Mouse (Mus musculus) midbrain, postnatal 0 days (tissue): Measurements from ENCODE around the gene Ap3s2. TPM values are rescaled to one million over a fixed set of nuclear protein-coding genes. Genes with fewer than 3 reads are reported as not detected.

ENCODE experiments used
- ATAC-seq: fragments of 200-750 bp; cut with Nextera tagmentation; 2 replicates; pipeline ENCODE4 v1.8.0; 2017; ENCODE audit warnings: moderate number of reproducible peaks, mild to moderate bottlenecking, moderate TSS enrichment, moderate library complexity; ENCODE audit not compliant: low FRiP score
- DNase-seq: peaks from one replicate; pipeline ENCODE4 v3.0.0-alpha.2; 2015; ENCODE audit warnings: low spot score
- H3K27ac ChIP-seq: fragments of 300-500 bp; sonication (generic); 2 replicates; pipeline ENCODE4 v1.5.1; 2014; ENCODE audit warnings: low read depth, mild to moderate bottlenecking, low read length, mixed read lengths
- H3K27me3 ChIP-seq: fragments of 300-500 bp; sonication (generic); 2 replicates; pipeline ENCODE4 v1.6.1; 2014; ENCODE audit warnings: low read length, control low read depth, mixed read lengths; ENCODE audit not compliant: insufficient read depth
- H3K36me3 ChIP-seq: fragments of 300-500 bp; sonication (generic); 2 replicates; pipeline ENCODE4 v1.6.1; 2014; ENCODE audit warnings: low read length, control low read depth, mixed read lengths; ENCODE audit not compliant: insufficient read depth
- H3K4me1 ChIP-seq: fragments of 300-500 bp; sonication (generic); 2 replicates; pipeline ENCODE4 v1.6.1; 2014; ENCODE audit warnings: mild to moderate bottlenecking, control low read depth, antibody characterized with exemption, low read length, mixed read lengths; ENCODE audit not compliant: insufficient read depth
- H3K4me2 ChIP-seq: fragments of 300-500 bp; sonication (generic); 2 replicates; pipeline ENCODE4 v1.6.1; 2014; ENCODE audit warnings: low read depth, mild to moderate bottlenecking, low read length, mixed read lengths; ENCODE audit not compliant: poor library complexity, severe bottlenecking
- H3K4me3 ChIP-seq: fragments of 300-500 bp; sonication (generic); 2 replicates; pipeline ENCODE4 v1.5.1; 2014; ENCODE audit warnings: low read depth, mild to moderate bottlenecking, low read length, moderate library complexity
- H3K9ac ChIP-seq: fragments of 300-500 bp; sonication (generic); replicated peaks from 2 replicates; pipeline ENCODE4 v1.6.1; 2014; ENCODE audit warnings: mild to moderate bottlenecking, low read length, moderate library complexity, mixed read lengths; ENCODE audit not compliant: poor library complexity, severe bottlenecking
- H3K9me3 ChIP-seq: fragments of 300-500 bp; sonication (generic); 2 replicates; pipeline ENCODE4 v1.6.1; 2016; ENCODE audit warnings: low read length, control low read depth
- CTCF ChIP-seq: IDR thresholded peaks from 2 replicates; pipeline ENCODE4 v1.5.1; 2016; ENCODE audit warnings: antibody characterized with exemption, mild to moderate bottlenecking
- WGBS: fragments of 180-500 bp; shearing (Covaris S2); extraction: QIAGEN DNeasy Blood & Tissue Kit; methylation state at CpG from one replicate; pipeline ENCODE4 v1.1.7; 2014; 5-methylcytosine and 5-hydroxymethylcytosine counted together
- polyA plus RNA-seq: library from polyadenylated mRNA; unstranded; fragments of >200 nt; fragmentation: Nextera tagmentation; extraction: Ambion mirVana; gene quantifications from 2 replicates; pipeline ENCODE4 v1.2.1, GENCODE M21; 2015
- total RNA-seq: library from RNA; depleted of rRNA; stranded (reverse); fragments of >200 nt; gene quantifications from 2 replicates; pipeline ENCODE4 v1.2.3, GENCODE M21; 2014

The Ap3s2 gene
- total and polyA plus RNA-seq, 2 experiments from 2014 or later, result 40.9 to 41.4 TPM

DNA sequence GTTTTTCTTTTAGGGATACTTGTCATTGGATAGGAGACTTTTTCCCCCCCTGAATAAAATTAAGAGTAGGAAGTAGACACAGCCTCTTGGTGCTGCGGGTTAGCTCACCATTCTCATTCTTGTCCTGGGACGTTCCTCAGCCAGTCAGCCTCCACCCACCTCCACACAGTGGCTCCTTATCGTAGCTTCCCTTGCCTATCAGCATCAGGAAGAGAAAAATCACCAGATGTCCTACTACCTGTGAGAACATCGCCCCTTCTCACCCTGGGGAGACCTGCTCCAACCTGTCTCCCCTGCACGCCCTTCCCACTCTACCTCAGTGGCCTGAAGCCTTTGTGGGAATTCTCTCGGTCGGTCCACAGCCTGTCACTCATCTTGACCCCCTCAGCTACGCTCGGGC, 59.6 kb downstream of the Ap3s2 start, which contains the start of gene Anpep:
Gene Anpep, minus strand, starts transcription at position 249 of the 400 bp plus-strand sequence.
- Histone ChIP-seq H3K4me3 (no peak within 1 kb of the TSS), H3K4me1 (no peaks in the 10 kb centered on the region), H3K27ac (no peak within 1 kb of the TSS), H3K9ac (no peak within 1 kb of the TSS), H3K4me2 (no peak within 1 kb of the TSS), H3K27me3 (no peaks in the 10 kb centered on the region), H3K36me3 (no peaks in the 10 kb centered on the region), H3K9me3 (no peaks in the 10 kb centered on the region)
- 85% methylated on average over 9 of the region's 9 CpGs for WGBS
- ATAC-seq (no peak), DNase-seq (no peak)
- TF ChIP-seq CTCF, result no peak

DNA sequence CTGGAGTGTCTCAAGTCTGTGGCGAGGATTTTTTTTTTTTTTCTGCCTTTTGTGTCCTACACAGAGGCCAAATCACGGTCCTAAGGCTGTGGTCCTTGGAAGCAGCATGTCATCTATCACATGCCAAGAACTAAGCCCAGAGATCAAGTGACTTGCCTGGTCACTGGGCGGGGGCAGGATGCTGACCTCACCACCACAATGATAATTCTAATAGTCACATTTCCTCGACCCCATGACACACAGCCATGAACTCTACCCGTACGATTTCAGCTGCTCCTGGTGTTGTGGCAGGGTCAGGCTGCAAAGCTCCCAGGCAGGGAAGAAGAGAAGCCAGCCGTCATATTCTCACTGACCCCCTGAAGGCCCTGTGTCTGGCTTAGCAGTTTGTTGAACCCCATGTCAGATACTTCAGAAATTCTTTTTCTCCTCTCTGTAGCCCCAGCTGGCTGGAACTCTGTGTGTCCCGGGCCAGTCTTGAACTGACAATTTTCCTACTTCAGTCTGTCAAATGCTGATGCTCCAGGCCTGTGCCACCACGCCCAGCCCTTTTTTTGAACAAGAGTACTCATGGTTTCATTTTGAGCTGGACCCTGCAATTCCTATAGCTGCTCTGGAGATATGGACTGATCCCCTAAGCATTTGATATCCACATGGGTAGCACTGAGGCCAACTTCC, 61.4 kb downstream of the Ap3s2 start:
- no peak overlapping the region for H3K9ac ChIP-seq
- H3K9me3 ChIP-seq, result no peaks in the 10 kb centered on the region
- TF ChIP-seq CTCF, result no peak
- no peaks in the 10 kb centered on the region for H3K27me3 ChIP-seq
- 69% methylated on average over 9 of the region's 9 CpGs for WGBS
- DNase-seq (no peak), ATAC-seq (no peak)
- no peak overlapping the region for H3K4me3 ChIP-seq
- no peaks in the 10 kb centered on the region for H3K36me3 ChIP-seq
- no peak overlapping the region for H3K4me2 ChIP-seq
- no peak overlapping the region for H3K27ac ChIP-seq
- no peaks in the 10 kb centered on the region for H3K4me1 ChIP-seq

DNA sequence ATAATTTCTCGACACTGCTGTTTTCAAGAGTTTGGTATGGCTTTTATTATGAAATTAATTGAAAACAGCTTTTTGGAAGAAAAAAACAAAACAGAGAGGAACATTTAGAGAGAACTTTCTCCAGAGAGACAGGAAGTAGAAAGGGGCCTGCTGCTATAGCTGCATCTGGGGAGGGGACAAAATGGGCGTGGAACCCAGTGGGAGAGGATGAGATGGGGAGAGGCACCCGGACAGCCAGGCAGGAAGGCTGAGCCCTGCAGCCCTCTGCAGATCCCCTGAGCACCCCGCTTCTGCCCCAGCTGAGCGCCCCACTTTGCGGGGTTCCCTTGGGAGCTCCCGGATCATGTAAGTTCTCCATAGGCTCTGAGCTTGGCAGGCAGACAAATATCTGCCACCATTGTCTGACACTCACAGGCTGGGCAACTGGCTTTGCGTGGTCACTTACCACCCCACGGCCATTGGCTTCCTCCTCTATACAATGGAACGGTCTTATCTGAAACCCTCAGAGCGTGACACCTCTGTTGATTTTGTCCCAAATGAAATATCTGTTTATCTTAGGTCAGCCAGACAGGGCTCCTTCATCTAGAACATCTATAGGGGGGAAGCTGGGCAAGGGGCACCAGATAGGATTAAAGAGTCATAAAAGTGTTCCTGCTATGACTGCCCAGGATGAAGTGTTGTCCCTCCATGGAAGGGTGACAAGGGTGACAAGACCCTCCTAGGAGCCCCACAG, 62.1 kb downstream of the Ap3s2 start:
- DNase-seq (no peak), ATAC-seq (no peak)
- no peak overlapping the region for H3K4me2 ChIP-seq
- H3K9me3 ChIP-seq, result no peaks in the 10 kb centered on the region
- 68% methylated on average over 11 of the region's 11 CpGs for WGBS
- H3K4me1 ChIP-seq, result no peaks in the 10 kb centered on the region
- no peak overlapping the region for H3K9ac ChIP-seq
- no peaks in the 10 kb centered on the region for H3K27me3 ChIP-seq
- TF ChIP-seq CTCF, result no peak
- H3K4me3 ChIP-seq, result no peak overlapping the region
- no peaks in the 10 kb centered on the region for H3K36me3 ChIP-seq
- no peak overlapping the region for H3K27ac ChIP-seq

DNA sequence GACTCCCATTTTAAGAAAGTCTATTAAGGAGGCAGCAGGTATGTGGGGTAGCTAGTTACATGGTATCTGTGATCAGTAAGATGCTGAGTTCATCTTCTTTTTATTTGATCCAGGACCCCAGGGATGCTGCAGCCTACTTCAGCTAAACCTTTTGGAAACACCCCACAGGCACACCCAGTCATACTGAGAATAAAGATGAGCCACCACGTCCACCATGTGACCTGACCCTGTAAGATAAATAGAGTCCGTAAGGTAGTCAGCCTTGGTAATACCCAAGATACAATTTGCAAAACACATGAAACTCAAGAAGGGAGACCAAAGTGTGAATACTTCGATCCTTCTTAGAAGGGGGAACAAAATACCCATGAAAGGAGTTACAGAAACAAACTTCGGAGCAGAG, 64.1 kb downstream of the Ap3s2 start:
- H3K4me3 ChIP-seq, result no peak overlapping the region
- H3K9me3 ChIP-seq, result no peaks in the 10 kb centered on the region
- DNase-seq (no peak), ATAC-seq (no peak)
- H3K4me1 ChIP-seq, result no peaks in the 10 kb centered on the region
- H3K9ac ChIP-seq, result no peak overlapping the region
- no peak overlapping the region for H3K4me2 ChIP-seq
- H3K27ac ChIP-seq, result no peak overlapping the region
- no peaks in the 10 kb centered on the region for H3K36me3 ChIP-seq
- 87% methylated on average over 4 of the region's 4 CpGs for WGBS
- TF ChIP-seq CTCF, result no peak
- no peaks in the 10 kb centered on the region for H3K27me3 ChIP-seq

GRCm38 (mm10) chr7:79847456-79848451, 72.7 kb downstream of the Ap3s2 start:
- Histone ChIP-seq H3K9ac (no peak overlapping the region), H3K4me2 (peak overlapping the region; percentile 47), H3K4me1 (no peaks in the 10 kb centered on the region), H3K4me3 (peak overlapping the region; percentile 23; the same call in 1 of the 2 replicates), H3K27me3 (peaks cover 15% of the 10 kb centered on the region), H3K27ac (no peak overlapping the region), H3K9me3 (no peaks in the 10 kb centered on the region), H3K36me3 (no peaks in the 10 kb centered on the region)
- no peak for ATAC-seq
- no peak for DNase-seq
- no peak for TF ChIP-seq CTCF
- 11% methylated on average over 49 of the region's 53 CpGs for WGBS
